Mouse (Mus musculus) cortical plate, adult 2 months (tissue): Measurements from ENCODE around the gene Baz1b.

ENCODE experiments used
- CTCF ChIP-seq: fragments of 200-500 bp; IDR thresholded peaks from 2 replicates; pipeline ENCODE4 v1.5.1; 2011; ENCODE audit warnings: mild to moderate bottlenecking, control low read depth, low read length; ENCODE audit not compliant: insufficient read depth; ENCODE audit errors: extremely low read depth
- POLR2A ChIP-seq: fragments of 200-500 bp; IDR thresholded peaks from 2 replicates; pipeline ENCODE4 v1.6.1; 2011; ENCODE audit warnings: mild to moderate bottlenecking, low read length, control low read depth; ENCODE audit not compliant: insufficient read depth; ENCODE audit errors: extremely low read depth

DNA sequence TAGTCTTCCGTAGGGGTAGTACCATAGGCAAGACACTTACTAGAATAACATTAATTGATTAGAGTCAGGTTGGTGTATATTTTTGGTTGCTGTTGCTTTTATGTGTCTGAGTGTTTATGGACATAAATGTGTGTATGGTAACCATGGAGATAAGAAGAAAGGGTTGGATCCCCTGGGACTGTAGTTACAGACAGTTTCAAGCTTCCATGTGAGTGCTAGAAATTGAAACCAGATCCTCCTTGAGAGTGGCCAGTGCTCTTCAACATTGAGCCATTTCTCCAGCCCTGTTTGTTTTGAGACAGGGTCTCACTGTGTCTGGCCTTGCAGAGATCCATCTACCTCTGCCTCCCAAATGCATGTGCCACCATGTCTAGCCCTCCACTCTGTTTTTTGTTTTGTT, 5.4 kb downstream of the Baz1b start:
- TF ChIP-seq POLR2A (no peak), CTCF (no peak)
